10 mouse cellular contexts compared by ENCODE assay signal in the genomic region with DNA sequence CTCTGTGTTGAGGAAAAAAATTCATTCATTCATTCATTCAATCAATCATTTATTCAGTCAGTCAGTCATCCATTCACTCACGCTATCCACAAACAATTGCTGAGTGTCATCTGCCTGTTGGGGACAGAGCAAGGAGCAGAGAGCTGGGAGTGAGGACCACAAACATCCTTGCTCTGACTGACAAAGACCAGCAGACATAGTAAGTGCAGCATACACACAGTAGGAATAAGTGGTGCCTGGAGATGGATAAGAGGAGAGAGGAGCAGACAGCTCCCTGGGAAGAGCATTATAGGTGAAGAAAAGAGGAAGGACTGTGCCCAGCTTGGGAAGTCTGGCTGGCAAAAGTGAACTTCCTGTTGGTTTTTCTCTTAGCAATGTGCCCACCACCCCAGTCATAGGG. TPM values are rescaled to one million over a fixed set of nuclear protein-coding genes. Genes with fewer than 3 reads are reported as not detected.
DNase-seq lines count a peak whose midpoint lies in the region; ATAC-seq and TF ChIP-seq lines count a peak whose summit lies in the region.
"Had no signal": no experiment of that assay in that cellular context is flagged by ENCODE, and none has a peak within 500 bp of the region (broad histone marks: within the 10 kb centered on the region; RNA-seq: fewer than 3 reads in every experiment).

No protein-coding gene starts in this region.

- H3K27ac ChIP-seq in heart, embryonic 11.5 days (ENCODE audit: low read depth, low read length): peak overlapping the region; percentile 59; the same call in 1 of the 2 replicates
- H3K27ac ChIP-seq in lung, embryonic 14.5 days (ENCODE audit: low read depth): no peak overlapping the region; the same call in 1 of the 2 replicates
- no peak overlapping the region for H3K27ac ChIP-seq in liver, embryonic 14.5 days
- H3K27ac ChIP-seq: limb, embryonic 15.5 days had no signal

- no peak for TF ChIP-seq CTCF in lung, embryonic 14.5 days (IDR thresholded peaks at IDR 0.05; ENCODE audit: low read depth)
- no peak for TF ChIP-seq CTCF in lung, adult 2 months (IDR thresholded peaks at IDR 0.05; ENCODE audit: insufficient read depth, low read length)
- no peak for TF ChIP-seq CTCF in liver, embryonic 14.5 days (IDR thresholded peaks at IDR 0.05; ENCODE audit: low read depth)

- no peak for ATAC-seq in heart, embryonic 11.5 days (replicated peaks; ENCODE audit: insufficient number of reproducible peaks, low FRiP score, low TSS enrichment)
- ATAC-seq in lung, embryonic 14.5 days (ENCODE audit: insufficient read depth): peak; percentile 61; the same call in 1 of the 2 replicates
- ATAC-seq in common myeloid progenitor, adult 5-6 weeks (replicated peaks; ENCODE audit: low read depth, poor library complexity, severe bottlenecking): 0 out of 2 replicates have a peak, but pooled peaks have one; percentile 21
- ATAC-seq in liver, embryonic 14.5 days (ENCODE audit: insufficient read depth): no peak
- no peak for ATAC-seq in inflammation-experienced regulatory T-cells, adult 6 months

- no peaks in the 10 kb centered on the region for H3K9me3 ChIP-seq in heart, embryonic 11.5 days (replicated peaks; ENCODE audit: control insufficient read depth, low read length)
- no peaks in the 10 kb centered on the region for H3K9me3 ChIP-seq in lung, embryonic 14.5 days (ENCODE audit: low read depth, low read length)
- no peaks in the 10 kb centered on the region for H3K9me3 ChIP-seq in liver, embryonic 14.5 days (ENCODE audit: control insufficient read depth, low read length)
- H3K9me3 ChIP-seq: limb, embryonic 15.5 days had no signal

- H3K4me3 ChIP-seq in heart, embryonic 11.5 days (ENCODE audit: low read depth, low read length): no peak overlapping the region
- H3K4me3 ChIP-seq in lung, embryonic 14.5 days (ENCODE audit: low read depth, low read length): no peak overlapping the region
- H3K4me3 ChIP-seq in lung, adult 2 months (replicated peaks; ENCODE audit: extremely low read depth, low read depth, low read length): no peak overlapping the region
- H3K4me3 ChIP-seq in liver, embryonic 14.5 days (ENCODE audit: insufficient read depth in 1 of 2, low read depth in 2 of 2, low read length in 2 of 2): no peak overlapping the region
- H3K4me3 ChIP-seq: limb, embryonic 15.5 days had no signal

- no peak overlapping the region; the same call in 1 of the 2 replicates for H3K9ac ChIP-seq in heart, embryonic 11.5 days (ENCODE audit: low read depth, low read length)
- H3K9ac ChIP-seq in lung, embryonic 14.5 days: no peak overlapping the region
- H3K9ac ChIP-seq in liver, embryonic 14.5 days (replicated peaks): no peak overlapping the region
- H3K9ac ChIP-seq: limb, embryonic 15.5 days had no signal

- no peak for DNase-seq in heart, postnatal 4 days
- no peak for DNase-seq in lung, embryonic 14.5 days
- DNase-seq in lung, adult 2 months: no peak
- no peak for DNase-seq in liver, embryonic 14.5 days (ENCODE audit: low read depth in 3 of 3, low spot score in 3 of 3)
- no peak for DNase-seq in right cerebral cortex, postnatal 4 days

- no peaks in the 10 kb centered on the region for H3K36me3 ChIP-seq in heart, embryonic 11.5 days (ENCODE audit: control insufficient read depth, insufficient read depth, low read length)
- no peaks in the 10 kb centered on the region for H3K36me3 ChIP-seq in lung, embryonic 14.5 days (ENCODE audit: insufficient read depth)
- no peaks in the 10 kb centered on the region for H3K36me3 ChIP-seq in liver, embryonic 14.5 days (replicated peaks; ENCODE audit: control insufficient read depth, insufficient read depth, low read depth)
- H3K36me3 ChIP-seq: limb, embryonic 15.5 days had no signal

- 94% methylated on average over 1 of the region's 1 CpGs for WGBS in heart, embryonic 11.5 days (ENCODE audit: insufficient replicate concordance)
- 79% methylated on average over 1 of the region's 1 CpGs for WGBS in lung, embryonic 14.5 days
- WGBS in lung, adult 2 months: 52% methylated on average over 1 of the region's 1 CpGs
- 48% methylated on average over 1 of the region's 1 CpGs for WGBS in liver, embryonic 14.5 days (ENCODE audit: insufficient replicate concordance)

- H3K27me3 ChIP-seq in heart, embryonic 11.5 days (ENCODE audit: control insufficient read depth, insufficient read depth, low read length): no peaks in the 10 kb centered on the region
- H3K27me3 ChIP-seq in lung, embryonic 14.5 days (ENCODE audit: insufficient read depth, low read length): no peaks in the 10 kb centered on the region
- no peaks in the 10 kb centered on the region for H3K27me3 ChIP-seq in liver, embryonic 14.5 days (ENCODE audit: control insufficient read depth, insufficient read depth, low read length)
- H3K27me3 ChIP-seq: limb, embryonic 15.5 days had no signal

- no peak for TF ChIP-seq EP300 in liver, embryonic 14.5 days (IDR thresholded peaks at IDR 0.05; ENCODE audit: low read depth)

- peaks cover 9% of the 10 kb centered on the region for H3K4me1 ChIP-seq in heart, embryonic 11.5 days (ENCODE audit: control insufficient read depth, insufficient read depth, low read length)
- no peaks in the 10 kb centered on the region for H3K4me1 ChIP-seq in lung, embryonic 14.5 days (ENCODE audit: insufficient read depth)
- H3K4me1 ChIP-seq in lung, adult 2 months (ENCODE audit: control insufficient read depth, insufficient read depth, low read length): peaks cover 7% of the 10 kb centered on the region
- H3K4me1 ChIP-seq in liver, embryonic 14.5 days (replicated peaks; ENCODE audit: control insufficient read depth in 2 of 2, insufficient read depth in 2 of 2, low read length in 1 of 2): peaks cover 0 to 7% of the 10 kb centered on the region in 2 experiments; a peak in 2 of 4 replicates

- H3K4me2 ChIP-seq in heart, embryonic 11.5 days: peak overlapping the region; percentile 57
- H3K4me2 ChIP-seq in lung, embryonic 14.5 days: peak overlapping the region; percentile 33; the same call in 1 of the 2 replicates
- H3K4me2 ChIP-seq in liver, embryonic 14.5 days (ENCODE audit: low read depth): peak overlapping the region; percentile 42; the same call in 1 of the 2 replicates
- H3K4me2 ChIP-seq: limb, embryonic 15.5 days had no signal

- no peak for TF ChIP-seq POLR2A in lung, adult 2 months (IDR thresholded peaks at IDR 0.05; ENCODE audit: borderline replicate concordance, extremely low read depth, low read depth, low read length)

RNA-seq across cellular contexts. Expression of gene Epas1, which starts 21.0 kb away (rescaled TPM):
- 11.5 and 14.8 TPM in 2 replicates for polyA plus RNA-seq in heart, embryonic 11.5 days (2014; fragmentation: Nextera tagmentation; extraction: Ambion mirVana)
- total RNA-seq in heart, postnatal 4 days (2021): 100 to 1,000 TPM; 112 to 123 TPM
- polyA plus RNA-seq in lung, embryonic 14.5 days (2014; fragmentation: Nextera tagmentation; extraction: Ambion mirVana): 13.2 and 15.7 TPM in 2 replicates
- 777 and 943 TPM in 2 replicates for polyA plus RNA-seq in lung, adult 2 months (2012; rRNA removed)
- 0.10 and 0.41 TPM in 2 replicates for total RNA-seq in common myeloid progenitor, adult 5-6 weeks (2017)
- 3.0 TPM in 2 replicates for polyA plus RNA-seq in liver, embryonic 14.5 days (2012; rRNA removed)
- 3.4 and 5.0 TPM in 2 replicates for polyA plus RNA-seq in liver, embryonic 14.5 days (2014; fragmentation: Nextera tagmentation; extraction: Ambion mirVana)
- polyA plus RNA-seq in inflammation-experienced regulatory T-cells, adult 6 months (2017; shearing (Covaris generic)): 1 to 10 TPM; 2.8 to 5.3 (median 3.6) TPM
- total RNA-seq: hematopoietic stem cell, adult 5-6 weeks had no signal

Comparison
In these comparisons a context has a peak if more than half of its experiments do, and no peak if none do; other contexts are left out.
1. RNA of gene Epas1, which starts 21.0 kb away (polyA plus RNA-seq): 777 to 943 TPM in lung, adult 2 months; 13.2 to 15.7 TPM in lung, embryonic 14.5 days, 11.5 to 14.8 TPM in heart, embryonic 11.5 days, 2.8 to 5.3 TPM in inflammation-experienced regulatory T-cells, adult 6 months and 3.0 to 5.0 TPM in liver, embryonic 14.5 days; every median in the first group is over 10 times any median in the second.
2. ATAC-seq: peak in lung, embryonic 14.5 days (single experiment) and common myeloid progenitor, adult 5-6 weeks (single experiment); none in heart, embryonic 11.5 days (single experiment), liver, embryonic 14.5 days (single experiment) and inflammation-experienced regulatory T-cells, adult 6 months (single experiment).
3. Peak in every context shown above with its lines, with median percentiles within 50 percentile points of each other: H3K4me2 ChIP-seq.